Mouse (Mus musculus): ENCODE results near the gene Arhgap10. TPM values are rescaled to one million over a fixed set of nuclear protein-coding genes. Genes with fewer than 3 reads are reported as not detected.

Gene Arhgap10
- 10 to 100 TPM; 15.8 to 20.1 TPM for total RNA-seq (2021)
- long read RNA-seq, experiment 1, transcript Arhgap10-201 (23 exons, 3,084 nt) = major isoform, 8 of 18 reads
- long read RNA-seq, experiment 1, partial matches to known transcripts = 2 of 18 reads
- long read RNA-seq, experiment 1, other reads (novel, unspliced or antisense) = 6 of 18 reads
- long read RNA-seq, experiment 2, transcript Arhgap10-201 (23 exons, 3,084 nt) = major isoform, 8 of 19 reads
- long read RNA-seq, experiment 2, partial matches to known transcripts = 3 of 19 reads
- long read RNA-seq, experiment 2, other reads (novel, unspliced or antisense) = 7 of 19 reads

DNA sequence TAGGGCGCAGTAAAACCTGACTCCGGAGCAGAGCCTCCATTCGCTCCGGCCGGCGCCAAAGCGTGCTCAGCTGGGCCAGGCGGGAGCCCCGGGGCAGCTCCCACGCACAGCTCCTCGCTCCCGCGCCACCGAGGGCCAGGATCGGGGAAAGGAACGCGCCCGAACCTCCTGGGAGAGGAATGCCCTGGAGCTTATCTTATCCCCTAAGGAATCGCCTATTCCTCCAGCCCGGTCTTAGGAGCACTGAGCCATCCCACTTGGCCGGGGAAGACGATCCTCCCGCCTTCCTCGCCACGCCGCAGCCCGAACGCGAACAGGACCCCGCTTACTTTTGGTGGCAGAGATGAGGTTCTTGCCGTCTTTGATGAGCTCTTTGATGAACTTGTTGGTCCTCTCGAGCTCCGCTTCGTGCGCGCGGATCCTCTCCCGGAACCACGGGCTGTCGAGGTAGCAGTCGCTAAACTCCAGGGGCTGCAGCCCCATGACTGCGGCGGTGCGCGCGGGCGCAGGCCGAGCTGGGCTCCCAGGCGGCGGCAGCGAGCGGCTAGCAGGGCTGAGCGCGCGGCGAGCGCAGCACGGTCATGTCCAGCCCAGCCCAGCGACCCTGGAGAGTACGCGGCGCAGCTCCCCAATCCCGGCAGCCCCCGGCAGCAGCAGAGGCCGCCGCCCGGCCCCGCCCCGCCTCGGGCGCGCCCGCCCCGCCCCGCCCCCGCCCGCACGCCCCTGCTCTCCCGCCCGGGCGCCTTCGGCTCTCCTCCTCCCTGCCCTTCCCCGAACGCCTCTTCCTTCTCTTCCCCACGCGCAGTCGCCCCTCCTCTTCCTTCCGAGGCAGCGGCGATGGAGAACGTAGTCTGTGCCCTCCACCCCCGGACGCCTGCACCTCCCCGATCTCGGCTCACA, at the start of gene Arhgap10:
Gene Arhgap10, minus strand, starts transcription at position 653 of the 900 bp plus-strand sequence.
- intact Hi-C loops (cut with DNase I) = loop anchor here (5.0 kb wide), 1 partner anchor 95 kb away; no protein-coding TSS in a partner anchor
- peak in 1 of 2 experiments; percentile 54 for DNase-seq (ENCODE audit: low spot score in 2 of 2)

DNA sequence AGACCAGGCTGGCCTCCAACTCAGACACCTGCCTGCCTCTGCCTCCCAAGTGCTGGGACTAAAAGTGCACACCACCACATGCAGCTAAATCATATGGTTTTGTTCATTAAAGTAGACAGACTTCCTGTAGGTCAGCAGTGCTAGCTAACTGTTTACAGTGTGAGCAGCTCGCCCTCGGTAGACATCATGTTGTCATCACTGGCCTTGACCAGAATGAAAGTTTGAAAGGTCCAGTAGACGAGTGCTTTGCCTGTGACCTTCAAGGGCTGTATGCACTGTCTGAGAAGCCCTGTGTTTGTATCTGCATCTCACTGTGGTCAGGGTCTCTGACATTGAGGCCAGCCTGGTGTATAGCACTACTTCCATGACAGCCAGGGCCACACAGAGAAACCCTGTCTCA, 43.7 kb upstream of the Arhgap10 start:
- intact Hi-C loops (cut with DNase I) = no loop called here
- DNase-seq (ENCODE audit: low spot score in 2 of 2) = no peak

DNA sequence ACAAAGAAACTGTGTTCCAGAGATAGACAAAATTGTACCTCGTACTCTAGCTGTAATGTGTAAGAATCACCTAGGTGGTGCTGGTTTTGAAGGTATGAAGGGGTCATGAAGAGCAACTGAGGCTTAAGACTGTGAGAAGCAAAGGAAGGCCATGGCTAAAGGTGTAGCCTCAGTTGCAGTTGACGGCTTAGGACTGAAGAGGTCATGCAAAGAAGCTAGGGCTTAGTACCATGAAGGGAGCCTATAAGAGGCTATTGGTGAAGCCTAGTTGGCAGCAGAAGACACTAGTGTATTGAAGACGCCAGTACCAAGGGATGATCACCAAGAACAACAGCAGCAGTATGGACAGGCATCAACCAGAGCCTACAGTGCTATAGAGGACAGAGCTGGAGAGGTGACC, 34.7 kb upstream of the Arhgap10 start:
- no peak for DNase-seq (ENCODE audit: low spot score in 2 of 2)
- intact Hi-C loops (cut with DNase I) = no loop called here

DNA sequence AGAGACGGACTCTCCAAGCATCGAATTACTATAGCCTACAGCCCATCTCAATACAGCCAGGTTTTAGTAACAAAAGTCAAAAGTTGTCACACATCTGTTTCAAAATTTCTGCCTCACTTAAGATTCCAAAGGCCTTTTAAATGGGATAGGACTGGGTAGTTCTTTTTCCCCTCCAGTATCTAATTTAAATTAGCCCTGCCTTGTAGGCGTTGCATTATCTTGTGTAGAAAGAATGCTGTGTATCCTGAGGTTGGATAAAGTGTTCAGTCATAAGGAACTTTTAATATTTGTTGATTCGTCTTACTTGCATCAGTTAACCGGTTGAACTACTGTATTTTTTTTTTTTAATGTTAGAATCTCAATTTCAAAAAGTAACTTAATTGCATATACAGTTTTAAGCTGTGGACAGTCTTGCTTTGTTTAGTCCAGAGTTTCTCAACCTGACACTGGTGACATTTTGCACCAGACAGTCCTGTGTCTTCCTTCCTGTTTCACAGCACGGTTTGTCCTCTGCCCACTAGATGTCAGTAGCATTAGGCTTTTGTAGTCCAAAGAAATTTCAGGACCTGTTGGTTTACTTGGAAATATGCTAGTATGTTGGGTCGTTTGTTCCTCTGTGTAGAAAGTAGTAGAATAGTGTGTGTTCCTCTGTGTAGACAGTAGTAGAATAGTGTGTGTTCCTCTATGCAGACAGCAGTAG, 32.3 kb upstream of the Arhgap10 start:
- intact Hi-C loops (cut with DNase I) = loop anchor here (2.0 kb wide), 1 partner anchor 61 kb away; the partner anchor contains the start of gene Tmem184c
- peak; percentile 34 to 49 for DNase-seq (ENCODE audit: low spot score in 2 of 2)

DNA sequence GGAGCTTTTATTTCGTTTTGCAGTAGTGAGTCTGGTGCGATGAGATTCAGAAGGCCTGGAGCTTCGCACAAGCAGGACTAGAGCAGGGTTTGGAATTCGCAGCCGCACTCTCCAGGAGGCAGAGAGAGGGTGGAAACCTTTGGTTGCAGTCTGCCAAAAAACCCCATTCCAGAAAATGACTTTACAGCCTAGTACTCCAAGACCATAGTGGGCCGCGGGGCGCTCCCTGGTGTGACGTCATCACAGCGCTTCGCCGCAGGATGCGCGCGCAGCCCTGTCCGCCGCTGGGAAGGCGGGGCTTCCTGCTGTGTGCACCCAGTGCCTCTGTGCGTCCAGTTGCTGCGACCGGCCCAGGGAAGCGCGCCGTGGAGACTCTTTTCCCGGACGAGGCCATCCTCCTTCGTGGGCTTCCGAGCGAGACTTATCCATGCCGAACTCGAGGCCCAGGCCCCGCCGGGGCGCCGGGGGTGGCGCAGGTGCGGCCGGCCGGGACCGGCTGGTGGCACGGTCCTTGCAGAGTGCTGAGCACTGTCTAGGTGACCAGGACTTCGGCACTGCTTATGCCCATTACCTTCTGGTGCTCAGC, 31.5 kb upstream of the Arhgap10 start, which contains the start of gene Prmt9:
Gene Prmt9, plus strand, starts transcription at position 277 of the 586 bp plus-strand sequence.
- DNase-seq (ENCODE audit: low spot score in 2 of 2) = peak; percentile 94 to 95
- intact Hi-C loops (cut with DNase I) = loop anchor here (2.0 kb wide), 1 partner anchor 62 kb away; the partner anchor contains the start of gene Tmem184c

DNA sequence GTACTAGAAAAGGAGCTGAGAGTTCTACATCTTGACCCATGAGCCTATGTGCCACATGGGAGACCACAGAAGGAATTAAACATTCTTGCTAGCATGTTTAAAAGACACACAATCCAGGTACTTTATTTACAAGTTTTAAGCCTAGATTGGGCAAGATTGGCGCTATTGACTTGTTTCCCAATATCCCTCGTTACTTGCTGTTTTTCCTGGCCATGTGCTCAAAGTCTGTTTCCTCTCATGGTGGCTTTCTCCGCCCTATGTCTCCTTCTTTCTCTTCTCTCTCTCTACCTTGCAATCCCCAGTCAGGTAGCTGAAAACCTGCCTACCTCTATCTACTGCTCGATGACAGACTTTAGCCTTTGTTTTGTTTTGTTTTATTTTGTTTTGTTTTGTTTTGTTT, 27.9 kb upstream of the Arhgap10 start:
- DNase-seq (ENCODE audit: low spot score in 2 of 2) = no peak
- intact Hi-C loops (cut with DNase I) = no loop called here

DNA sequence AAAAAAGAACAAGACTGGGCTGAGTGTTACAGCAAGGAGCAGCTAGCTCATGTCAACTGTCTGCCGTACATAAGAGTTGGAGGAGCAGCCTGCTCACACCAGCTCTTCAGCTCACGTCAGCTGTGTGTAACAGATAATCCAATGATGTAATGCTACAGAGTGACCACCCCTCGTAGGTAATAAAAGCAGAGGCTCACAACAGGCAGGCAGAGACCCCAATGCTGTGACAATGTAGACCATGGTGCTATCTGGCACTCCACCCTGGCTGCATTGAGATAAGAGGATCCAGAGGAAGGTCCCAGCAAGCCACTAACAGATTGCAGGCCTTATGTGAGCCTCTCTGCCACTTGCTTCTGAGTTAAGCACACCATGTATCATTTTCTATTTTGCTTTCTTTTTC, 26.7 kb upstream of the Arhgap10 start:
- no peak for DNase-seq (ENCODE audit: low spot score in 2 of 2)
- intact Hi-C loops (cut with DNase I) = no loop called here

DNA sequence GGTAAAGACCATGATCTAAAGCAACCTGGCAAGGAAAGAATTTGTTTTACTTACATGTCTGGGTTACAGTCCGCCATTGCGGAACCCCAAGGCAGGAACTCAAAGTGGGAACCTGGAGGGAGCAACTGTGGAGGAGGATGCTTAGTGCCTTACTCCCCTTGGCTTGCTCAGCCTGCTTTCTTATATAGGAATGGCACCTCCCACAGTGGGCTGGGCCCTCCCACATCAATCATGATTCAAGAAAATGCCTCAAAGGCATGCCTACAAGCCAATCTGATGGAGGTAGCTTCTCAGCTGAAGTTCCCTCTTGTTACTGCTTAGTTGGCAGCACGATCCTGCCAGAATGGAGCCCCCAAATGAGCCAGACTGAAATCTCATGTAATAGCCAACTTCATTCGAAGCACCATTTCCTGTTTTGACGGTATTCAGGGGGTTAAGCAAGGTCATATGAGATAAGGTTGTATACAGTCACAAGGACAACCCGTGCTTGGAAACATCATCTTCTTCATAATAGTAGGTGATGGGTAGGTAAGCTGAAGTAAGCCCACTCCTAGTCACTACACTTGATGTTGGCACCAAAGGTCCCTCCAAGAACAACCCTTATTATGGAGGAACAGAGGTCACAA, 25.5 kb upstream of the Arhgap10 start:
- intact Hi-C loops (cut with DNase I) = no loop called here
- DNase-seq (ENCODE audit: low spot score in 2 of 2) = no peak

DNA sequence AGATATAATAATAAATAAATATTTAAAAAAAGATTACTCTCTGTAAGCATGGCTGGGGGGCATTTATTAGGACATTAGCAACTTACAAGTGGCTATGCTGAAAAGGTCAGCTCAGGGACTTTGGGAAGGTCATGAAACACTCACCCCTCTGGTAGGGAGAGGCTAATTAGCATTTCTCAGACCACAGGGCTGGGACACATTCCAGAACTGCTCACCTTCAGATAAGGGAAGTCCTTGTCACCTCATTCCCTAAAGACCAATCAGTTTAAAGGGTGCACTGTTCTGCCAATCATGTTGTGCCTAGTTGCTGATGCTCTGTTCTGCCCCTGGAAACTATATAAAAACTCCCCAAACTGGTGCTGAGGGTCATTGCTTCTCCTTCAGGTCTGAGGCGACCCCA, 20.5 kb upstream of the Arhgap10 start:
- intact Hi-C loops (cut with DNase I) = no loop called here

DNA sequence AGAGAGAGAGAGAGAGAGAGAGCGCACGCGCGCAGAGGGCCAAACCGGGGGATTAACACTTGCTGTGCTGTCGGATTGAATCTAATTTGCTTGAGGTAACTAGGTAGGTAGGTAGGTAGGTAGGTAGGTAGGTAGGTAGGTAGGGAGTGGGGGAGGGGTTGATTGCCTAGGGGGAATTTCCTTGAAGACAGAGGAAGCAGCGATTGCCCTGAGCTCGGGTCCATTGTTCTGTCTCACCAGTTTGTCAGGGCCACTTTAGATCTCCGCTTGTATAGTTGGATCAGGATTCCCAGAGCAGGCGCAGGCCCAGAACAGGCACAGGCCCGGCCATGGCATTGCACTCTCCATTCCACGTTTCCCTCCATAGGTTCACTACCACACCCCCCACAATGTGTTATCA, 19.1 kb upstream of the Arhgap10 start:
- intact Hi-C loops (cut with DNase I) = no loop called here
- no peak for DNase-seq (ENCODE audit: low spot score in 2 of 2)

More for the DNA sequence above, 20.5 kb upstream of the Arhgap10 start:
- no peak for DNase-seq (ENCODE audit: low spot score in 2 of 2)

DNA sequence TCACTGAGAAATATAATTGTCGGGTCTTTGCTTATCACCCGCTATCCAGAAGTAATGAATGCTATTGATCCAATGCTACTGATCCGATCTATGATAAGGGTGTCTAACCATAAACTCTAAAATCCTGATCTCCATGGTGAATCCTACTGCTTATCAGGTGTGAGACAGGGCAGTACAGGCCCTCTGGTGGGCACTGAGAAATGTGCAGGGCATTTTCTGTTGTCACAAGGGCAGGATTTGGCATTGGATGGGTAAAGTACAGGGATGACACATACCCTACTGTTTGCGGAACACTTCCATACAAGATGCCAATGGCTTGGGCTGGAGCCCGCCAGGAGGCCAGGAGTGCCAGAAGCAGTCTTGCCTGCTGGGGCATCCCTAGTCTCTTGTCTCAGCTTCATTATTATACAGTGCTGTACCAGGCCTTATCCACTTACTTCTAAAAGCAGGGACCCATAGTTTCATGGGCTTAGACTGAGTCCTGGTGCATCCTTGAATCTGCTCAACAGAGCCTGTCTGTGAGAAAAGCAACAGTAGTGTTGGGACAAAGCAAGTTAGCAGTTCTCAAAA, 17.4 kb upstream of the Arhgap10 start:
- peak; percentile 60 to 63 for DNase-seq (ENCODE audit: low spot score in 2 of 2)
- intact Hi-C loops (cut with DNase I) = loop anchor here (1.0 kb wide), 1 partner anchor 116 kb away; no protein-coding TSS in a partner anchor

DNA sequence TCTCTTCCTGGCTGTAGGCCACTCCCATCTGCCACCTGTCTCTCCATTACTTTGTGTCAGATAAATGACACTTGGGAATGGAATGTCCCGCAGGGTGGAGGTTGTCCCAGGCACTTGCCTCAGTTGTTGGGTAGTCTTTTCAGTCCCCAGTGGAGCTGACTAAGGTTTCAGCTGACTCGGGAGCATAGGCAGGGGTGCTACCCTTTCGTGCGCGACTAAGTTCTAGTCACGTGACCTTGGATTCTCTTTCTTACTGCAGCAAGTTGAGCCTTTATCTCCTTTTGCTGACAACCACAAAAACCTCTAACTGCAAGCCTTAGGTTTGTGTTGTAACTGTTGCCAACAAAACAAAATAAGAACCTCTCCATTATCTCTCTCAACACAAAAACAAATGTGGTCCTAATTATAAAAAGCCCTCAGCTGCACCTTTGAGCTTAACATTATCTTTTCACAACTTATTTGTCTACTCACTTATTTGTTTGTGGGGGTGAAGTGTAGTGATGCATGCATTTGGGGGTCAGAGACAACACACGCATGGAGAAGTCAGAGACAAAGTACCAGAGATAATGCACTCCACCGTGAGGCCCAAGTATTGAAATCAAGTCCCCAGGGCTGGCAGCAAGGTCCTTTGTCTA, 16.7 kb upstream of the Arhgap10 start:
- intact Hi-C loops (cut with DNase I) = no loop called here
- no peak for DNase-seq (ENCODE audit: low spot score in 2 of 2)

DNA sequence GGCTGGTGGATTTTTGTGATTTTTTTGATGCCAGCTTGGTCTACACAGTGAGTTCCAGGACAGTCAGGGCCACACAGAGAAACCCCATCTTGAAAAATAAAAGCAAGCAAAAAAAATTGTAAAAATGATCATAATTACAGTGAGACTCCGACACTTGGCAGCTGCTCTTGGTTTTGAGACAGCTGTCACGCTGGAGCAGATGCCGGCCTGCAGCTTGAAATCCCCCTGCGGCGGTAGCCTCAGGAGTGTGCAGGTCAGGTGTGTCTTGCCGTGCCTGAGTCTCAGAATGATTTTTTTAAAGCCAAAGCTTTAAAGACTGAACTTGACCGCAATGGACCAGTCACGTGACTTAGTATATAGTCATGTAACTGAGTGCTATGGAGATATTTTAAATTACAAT, 8.4 kb upstream of the Arhgap10 start:
- intact Hi-C loops (cut with DNase I) = no loop called here
- no peak for DNase-seq (ENCODE audit: low spot score in 2 of 2)

DNA sequence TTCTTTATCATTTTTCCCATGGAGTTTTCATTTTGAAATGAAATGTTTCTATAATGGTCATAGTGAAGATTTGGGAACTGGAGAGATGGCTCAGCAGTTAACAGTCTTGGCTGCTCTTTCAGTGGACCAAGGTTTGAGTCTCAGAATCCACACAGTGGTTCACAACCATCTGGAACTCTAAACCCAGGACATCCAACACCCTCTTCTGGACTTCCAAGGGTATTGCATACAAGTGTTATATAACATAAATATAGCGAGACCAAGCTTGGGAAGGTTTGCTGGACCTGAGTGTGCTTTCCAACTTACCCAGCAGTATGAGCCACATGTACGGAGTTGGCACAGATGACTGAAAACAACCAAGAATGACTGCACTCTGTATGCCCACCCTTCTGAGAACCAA, 7.2 kb upstream of the Arhgap10 start:
- intact Hi-C loops (cut with DNase I) = no loop called here
- no peak for DNase-seq (ENCODE audit: low spot score in 2 of 2)

DNA sequence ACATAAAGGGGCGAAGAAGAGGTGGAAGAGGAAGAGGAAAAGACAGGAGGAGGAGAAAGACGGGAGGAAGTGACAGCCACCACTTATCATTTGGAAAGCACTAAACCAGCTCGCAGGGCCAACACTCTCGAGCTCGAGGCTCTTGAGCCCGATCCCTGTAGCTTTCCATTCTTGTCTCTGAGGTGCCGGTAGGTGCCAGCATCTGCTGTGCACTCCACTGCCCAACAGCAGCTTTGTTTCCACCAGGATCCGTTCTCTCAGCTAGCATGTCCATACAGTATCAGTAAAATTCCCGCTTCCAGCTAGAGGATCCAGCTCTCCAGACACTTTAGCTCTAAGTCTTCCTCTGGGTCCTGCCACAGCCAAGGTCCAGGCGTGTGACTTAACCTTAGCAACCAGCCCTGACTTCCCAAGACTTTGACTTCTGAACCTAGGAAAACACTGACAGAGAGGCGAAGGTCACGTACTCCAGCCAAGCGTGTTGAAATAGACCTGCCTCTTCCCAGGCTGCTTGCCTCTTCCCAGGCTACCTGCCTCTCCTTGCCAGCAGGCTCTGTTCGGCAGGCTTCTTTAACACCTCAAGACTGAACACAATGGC, 6.4 kb upstream of the Arhgap10 start:
- intact Hi-C loops (cut with DNase I) = no loop called here
- DNase-seq (ENCODE audit: low spot score in 2 of 2) = no peak

DNA sequence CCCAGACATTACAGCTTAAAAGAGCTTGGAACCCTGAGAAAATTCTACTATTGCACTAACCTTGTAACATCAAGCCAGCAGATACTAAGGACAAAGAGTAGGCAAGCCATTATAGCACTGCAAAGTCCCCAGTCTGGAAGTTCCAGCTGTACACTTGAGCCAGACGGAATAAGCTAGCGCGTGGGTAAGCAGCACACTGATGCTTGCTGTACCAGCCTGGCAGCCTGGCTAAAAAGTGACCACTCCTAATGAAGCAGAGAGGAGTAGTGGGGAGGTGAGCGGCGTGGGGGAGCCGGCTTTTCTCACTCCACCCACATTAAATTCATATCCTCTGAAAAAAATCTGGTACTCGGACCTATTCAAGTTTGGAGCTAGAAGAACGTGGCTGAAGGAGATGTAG, 5.2 kb upstream of the Arhgap10 start:
- intact Hi-C loops (cut with DNase I) = no loop called here
- no peak for DNase-seq (ENCODE audit: low spot score in 2 of 2)

DNA sequence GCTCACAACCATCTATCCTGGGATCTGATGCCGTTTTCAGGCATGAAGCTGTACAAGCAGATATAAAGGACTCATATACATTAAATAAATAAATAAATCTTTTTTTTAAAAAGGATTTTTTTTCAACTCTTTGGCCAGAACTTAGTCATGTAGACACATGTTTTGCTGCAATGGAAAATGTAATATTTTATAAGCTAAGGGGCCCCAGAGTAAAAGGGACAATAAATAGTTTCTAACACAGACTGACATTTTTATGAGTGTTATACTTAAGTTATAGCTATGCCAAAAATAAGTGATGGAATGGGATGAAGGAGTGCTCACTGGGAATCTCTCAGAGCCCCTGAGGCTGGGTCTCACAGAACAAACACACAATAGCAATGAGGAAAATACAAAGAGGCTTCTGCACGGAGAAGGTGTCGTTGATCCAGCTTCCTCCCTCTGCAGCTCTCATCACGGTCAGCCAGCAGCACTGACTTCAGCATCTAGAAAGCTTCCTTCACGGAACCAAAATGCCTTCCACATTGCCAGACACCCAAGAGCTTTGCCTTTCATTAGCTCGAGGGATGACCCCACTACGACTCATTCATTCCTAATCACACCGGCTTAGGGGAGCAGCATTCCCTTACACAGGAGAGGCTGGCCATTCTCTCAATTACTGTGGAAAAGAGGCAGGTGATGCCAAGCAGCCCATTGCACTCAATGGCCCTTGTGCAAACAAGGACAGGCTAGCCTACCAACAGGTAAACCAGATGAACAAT, 3.5 kb upstream of the Arhgap10 start:
- intact Hi-C loops (cut with DNase I) = no loop called here
- DNase-seq (ENCODE audit: low spot score in 2 of 2) = no peak

Measured in left cerebral cortex, postnatal 14 days (tissue).